Mouse (Mus musculus): ENCODE measurements around the gene Kif5c. TPM values are rescaled to one million over a fixed set of nuclear protein-coding genes. Genes with fewer than 3 reads are reported as not detected.

Kif5c gene
- polyA plus RNA-seq, 1 experiment from 2014 or later, result 4.4 TPM

DNA sequence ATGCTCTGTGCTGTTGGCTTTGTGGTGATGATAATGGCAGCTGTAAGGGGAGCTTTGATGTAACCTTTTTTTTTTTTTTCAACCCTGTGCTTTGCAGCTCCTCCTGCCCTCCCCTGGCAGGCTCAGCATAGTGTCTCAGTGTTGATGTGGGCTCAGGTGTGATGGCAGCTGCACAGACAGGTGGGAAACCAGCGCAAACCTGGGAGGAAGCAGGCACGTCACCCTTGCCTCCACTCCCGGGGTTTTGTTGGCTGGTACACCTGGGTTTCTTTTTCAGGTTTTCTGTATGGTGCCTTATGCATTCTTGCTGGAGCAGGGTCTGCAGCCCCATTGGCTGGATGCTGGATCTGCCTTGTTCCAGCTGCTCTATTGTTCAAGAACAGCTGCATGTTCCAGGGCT is 198.1 kb downstream of the Kif5c start:
- H3K36me3 ChIP-seq (ENCODE audit: control insufficient read depth, insufficient read depth, low read length), result no peaks in the 10 kb centered on the region
- H3K4me1 ChIP-seq (ENCODE audit: control insufficient read depth, insufficient read depth, low read length), result peaks cover 8% of the 10 kb centered on the region; the same call in 1 of the 2 replicates
- H3K4me3 ChIP-seq (ENCODE audit: low read length), result no peak overlapping the region
- H3K9ac ChIP-seq (ENCODE audit: low read depth, low read length), result no peak overlapping the region
- WGBS, result 89% methylated on average over 3 of the region's 3 CpGs
- no peak overlapping the region for H3K4me2 ChIP-seq (ENCODE audit: low read depth, low read length)
- ATAC-seq, result no peak
- H3K9me3 ChIP-seq (ENCODE audit: control insufficient read depth, low read length), result no peaks in the 10 kb centered on the region
- no peak overlapping the region for H3K27ac ChIP-seq (ENCODE audit: low read length)
- H3K27me3 ChIP-seq (replicated peaks; ENCODE audit: control insufficient read depth, insufficient read depth, low read length), result no peaks in the 10 kb centered on the region

- H3K36me3 ChIP-seq (ENCODE audit: control insufficient read depth, insufficient read depth, low read length), result no peaks in the 10 kb centered on the region
- H3K4me3 ChIP-seq (ENCODE audit: low read length), result no peak overlapping the region
- H3K4me1 ChIP-seq (ENCODE audit: control insufficient read depth, insufficient read depth, low read length), result peaks cover 5% of the 10 kb centered on the region; the same call in 1 of the 2 replicates
- H3K9me3 ChIP-seq (ENCODE audit: control insufficient read depth, low read length), result no peaks in the 10 kb centered on the region
- ATAC-seq, result no peak
- H3K27ac ChIP-seq (ENCODE audit: low read length), result no peak overlapping the region
- no peaks in the 10 kb centered on the region for H3K27me3 ChIP-seq (replicated peaks; ENCODE audit: control insufficient read depth, insufficient read depth, low read length)
- WGBS, result 72% methylated on average over 5 of the region's 5 CpGs
- no peak overlapping the region for H3K9ac ChIP-seq (ENCODE audit: low read depth, low read length)
- no peak overlapping the region for H3K4me2 ChIP-seq (ENCODE audit: low read depth, low read length)
Measured at GRCm38 (mm10) chr2:49818126-49818525, 199.0 kb downstream of the Kif5c start.

DNA sequence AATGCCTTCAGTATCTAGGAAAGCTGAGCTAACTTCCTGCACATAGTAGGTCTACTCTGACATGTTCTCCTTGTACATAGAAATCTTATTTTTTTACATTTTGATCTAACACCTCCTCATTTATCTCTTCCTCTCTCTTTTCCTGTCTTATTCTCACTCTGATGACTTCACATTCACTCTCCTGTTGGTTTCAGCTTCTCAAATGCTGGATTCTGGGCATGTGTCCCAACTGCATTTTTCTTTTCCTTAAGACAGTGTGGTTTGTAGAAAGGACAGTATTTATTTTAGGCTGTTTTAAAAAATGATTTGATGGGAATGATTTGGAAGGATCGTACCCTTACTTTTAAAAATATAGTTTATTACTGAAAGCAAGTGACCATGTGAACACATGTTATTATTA is 203.2 kb downstream of the Kif5c start:
- ATAC-seq, result no peak
- Histone ChIP-seq H3K27ac (ENCODE audit: low read length) (no peak overlapping the region), H3K9me3 (ENCODE audit: control insufficient read depth, low read length) (no peaks in the 10 kb centered on the region), H3K36me3 (ENCODE audit: control insufficient read depth, insufficient read depth, low read length) (no peaks in the 10 kb centered on the region), H3K4me1 (ENCODE audit: control insufficient read depth, insufficient read depth, low read length) (no peaks in the 10 kb centered on the region), H3K9ac (ENCODE audit: low read depth, low read length) (no peak overlapping the region), H3K27me3 (replicated peaks; ENCODE audit: control insufficient read depth, insufficient read depth, low read length) (no peaks in the 10 kb centered on the region), H3K4me2 (ENCODE audit: low read depth, low read length) (no peak overlapping the region), H3K4me3 (ENCODE audit: low read length) (no peak overlapping the region)
- WGBS, result 72% methylated on average over 1 of the region's 1 CpGs

Other genes starting within 250 kb of the Kif5c start
- 3.8 and 4.0 TPM in 2 replicates for gene Epc2, start 167.8 kb upstream of the Kif5c start, polyA plus RNA-seq (2015; fragmentation: Nextera tagmentation; extraction: Ambion mirVana)
- gene Lypd6b, start 168.4 kb downstream of the Kif5c start, polyA plus RNA-seq (2015; fragmentation: Nextera tagmentation; extraction: Ambion mirVana), result 2.0 and 2.6 TPM in 2 replicates

Data from intestine, embryonic 16.5 days (tissue).